Mouse (Mus musculus) thymus, adult 2 months (tissue): ENCODE measurements around the gene Rbp4. TPM values are rescaled to one million over a fixed set of nuclear protein-coding genes. Genes with fewer than 3 reads are reported as not detected.

Experiments used
- DNase-seq: peaks from one replicate; pipeline ENCODE4 v3.0.0; 2021
- H3K27ac ChIP-seq: fragments of 200-500 bp; 2 replicates; pipeline ENCODE4 v1.5.1; 2012; ENCODE audit warnings: low read length, control low read depth; ENCODE audit not compliant: control insufficient read depth, insufficient read depth
- H3K27me3 ChIP-seq: fragments of 200-500 bp; 2 replicates; pipeline ENCODE4 v1.6.1; 2012; ENCODE audit warnings: mild to moderate bottlenecking, low read length, moderate library complexity, mixed read lengths; ENCODE audit not compliant: control insufficient read depth, insufficient read depth
- H3K36me3 ChIP-seq: fragments of 200-500 bp; 2 replicates; pipeline ENCODE4 v1.6.1; 2012; ENCODE audit warnings: mild to moderate bottlenecking, low read length, moderate library complexity; ENCODE audit not compliant: control insufficient read depth, insufficient read depth
- H3K4me1 ChIP-seq: fragments of 200-500 bp; replicated peaks from 2 replicates; pipeline ENCODE4 v1.6.1; 2012; ENCODE audit warnings: low read length; ENCODE audit not compliant: control insufficient read depth, insufficient read depth
- H3K4me3 ChIP-seq: fragments of 200-500 bp; 2 replicates; pipeline ENCODE4 v1.5.1; 2012; ENCODE audit warnings: mild to moderate bottlenecking, low read length, control low read depth, moderate library complexity; ENCODE audit not compliant: control insufficient read depth, insufficient read depth
- CTCF ChIP-seq: fragments of 200-500 bp; IDR thresholded peaks from 2 replicates; pipeline ENCODE4 v1.5.1; 2012; ENCODE audit warnings: mild to moderate bottlenecking, control low read depth, low read length, moderate library complexity, borderline replicate concordance; ENCODE audit not compliant: control insufficient read depth, poor library complexity, insufficient read depth; ENCODE audit errors: extremely low read depth
- POLR2A ChIP-seq: fragments of 200-500 bp; IDR thresholded peaks from 2 replicates; pipeline ENCODE4 v1.6.1; 2012; ENCODE audit warnings: mild to moderate bottlenecking, low read length, control low read depth, moderate library complexity; ENCODE audit not compliant: control insufficient read depth, poor library complexity, insufficient read depth; ENCODE audit errors: extremely low read depth
- WGBS: fragments of 180-500 bp; shearing (Covaris S2); methylation state at CpG from one replicate; pipeline ENCODE4 v1.1.7; 2018; 5-methylcytosine and 5-hydroxymethylcytosine counted together
- polyA plus RNA-seq: library from polyadenylated mRNA; depleted of rRNA; stranded (reverse); fragments of >200 nt; gene quantifications from 2 replicates; pipeline ENCODE4 v1.2.3, GENCODE M21; 2012; rRNA removed

Gene Rbp4
- polyA plus RNA-seq, 1 experiment: 9.0 TPM

- WGBS: 93% methylated on average over 3 of the region's 3 CpGs
Observed at GRCm38 (mm10) chr19:38077851-38078540, 47.1 kb downstream of the Rbp4 start.

GRCm38 (mm10) chr19:38076251-38076650, 48.8 kb downstream of the Rbp4 start:
- H3K4me3 ChIP-seq: no peak overlapping the region
- WGBS: 91% methylated on average over 2 of the region's 2 CpGs
- peaks cover 23% of the 10 kb centered on the region for H3K36me3 ChIP-seq
- H3K4me1 ChIP-seq: no peaks in the 10 kb centered on the region
- no peak overlapping the region for H3K27ac ChIP-seq
- no peak for TF ChIP-seq CTCF
- no peak for TF ChIP-seq POLR2A
- no peaks in the 10 kb centered on the region for H3K27me3 ChIP-seq
- DNase-seq: no peak

More at GRCm38 (mm10) chr19:38077851-38078540, 47.1 kb downstream of the Rbp4 start:
- Histone ChIP-seq H3K27me3 (no peaks in the 10 kb centered on the region), H3K36me3 (peaks cover 8% of the 10 kb centered on the region; the same call in 1 of the 2 replicates), H3K4me3 (no peak overlapping the region), H3K27ac (no peak overlapping the region), H3K4me1 (no peaks in the 10 kb centered on the region)
- DNase-seq: no peak
- no peak for TF ChIP-seq POLR2A
- TF ChIP-seq CTCF: no peak

- no peak for DNase-seq
- H3K4me1 ChIP-seq: no peaks in the 10 kb centered on the region
- no peak overlapping the region for H3K27ac ChIP-seq
- H3K36me3 ChIP-seq: peaks cover 34% of the 10 kb centered on the region
- no peaks in the 10 kb centered on the region for H3K27me3 ChIP-seq
- 94% methylated on average over 11 of the region's 11 CpGs for WGBS
- TF ChIP-seq POLR2A: no peak
- no peak for TF ChIP-seq CTCF
- no peak overlapping the region for H3K4me3 ChIP-seq
Observed at GRCm38 (mm10) chr19:38075051-38075450, 50.0 kb downstream of the Rbp4 start.

GRCm38 (mm10) chr19:38073226-38073625, 51.9 kb downstream of the Rbp4 start:
- DNase-seq: no peak
- H3K27me3 ChIP-seq: no peaks in the 10 kb centered on the region
- WGBS: 99% methylated on average over 5 of the region's 5 CpGs
- TF ChIP-seq POLR2A (no peak), CTCF (no peak)
- H3K4me1 ChIP-seq: no peaks in the 10 kb centered on the region
- H3K4me3 ChIP-seq: no peak overlapping the region
- no peak overlapping the region for H3K27ac ChIP-seq
- peaks cover 42% of the 10 kb centered on the region for H3K36me3 ChIP-seq

Other genes starting within 250 kb of the Rbp4 start
- 6.4 and 8.1 TPM in 2 replicates for gene Myof, start 81.7 kb downstream of the Rbp4 start, polyA plus RNA-seq
- gene Cep55, start 70.3 kb downstream of the Rbp4 start, polyA plus RNA-seq: 8.4 and 10.4 TPM in 2 replicates
- 9.0 and 10.7 TPM in 2 replicates for gene Ffar4, start 28.2 kb downstream of the Rbp4 start, polyA plus RNA-seq
- gene Pde6c, start 7.5 kb upstream of the Rbp4 start, polyA plus RNA-seq: not detected in 2 replicates
- 3.5 and 4.3 TPM in 2 replicates for gene Fra10ac1, start 98.9 kb upstream of the Rbp4 start, polyA plus RNA-seq
- 0.04 TPM in 1 of 2 replicates, not detected in the other for gene Lgi1, start 139.3 kb upstream of the Rbp4 start, polyA plus RNA-seq